Mouse (Mus musculus) forebrain, embryonic 15.5 days (tissue): ENCODE results near the gene Slc38a1. TPM values are rescaled to one million over a fixed set of nuclear protein-coding genes. Genes with fewer than 3 reads are reported as not detected.

Experiments
- ATAC-seq: fragments of 200-750 bp; cut with Nextera tagmentation; replicated peaks from 2 replicates; pipeline ENCODE4 v1.8.0; 2017; ENCODE audit warnings: mild to moderate bottlenecking, moderate TSS enrichment, moderate library complexity
- H3K27ac ChIP-seq: fragments of 300-500 bp; sonication (generic); replicated peaks from 2 replicates; pipeline ENCODE4 v1.5.1; 2015; ENCODE audit warnings: mild to moderate bottlenecking, inconsistent platforms
- H3K27me3 ChIP-seq: fragments of 300-500 bp; sonication (generic); 2 replicates; pipeline ENCODE4 v1.6.1; 2015; ENCODE audit warnings: inconsistent platforms
- H3K36me3 ChIP-seq: fragments of 300-500 bp; sonication (generic); 2 replicates; pipeline ENCODE4 v1.6.1; 2015; ENCODE audit warnings: mild to moderate bottlenecking, inconsistent platforms
- H3K4me1 ChIP-seq: fragments of 300-500 bp; sonication (generic); 2 replicates; pipeline ENCODE4 v1.6.1; 2015; ENCODE audit warnings: inconsistent platforms
- H3K4me2 ChIP-seq: fragments of 300-500 bp; sonication (generic); replicated peaks from 2 replicates; pipeline ENCODE4 v1.6.1; 2015; ENCODE audit warnings: mild to moderate bottlenecking, inconsistent platforms
- H3K4me3 ChIP-seq: fragments of 300-500 bp; sonication (generic); 2 replicates; pipeline ENCODE4 v1.5.1; 2015; ENCODE audit warnings: mild to moderate bottlenecking, inconsistent platforms
- H3K9ac ChIP-seq: fragments of 300-500 bp; sonication (generic); replicated peaks from 2 replicates; pipeline ENCODE4 v1.6.1; 2015; ENCODE audit warnings: mild to moderate bottlenecking, inconsistent platforms
- H3K9me3 ChIP-seq: fragments of 300-500 bp; sonication (generic); 2 replicates; pipeline ENCODE4 v1.6.1; 2016; ENCODE audit warnings: inconsistent platforms
- WGBS: fragments of 180-500 bp; shearing (Covaris S2); methylation state at CpG from one replicate; pipeline ENCODE4 v1.1.7; 2015; ENCODE audit warnings: mixed read lengths; 5-methylcytosine and 5-hydroxymethylcytosine counted together
- polyA plus RNA-seq: library from polyadenylated mRNA; unstranded; fragments of >200 nt; fragmentation: Nextera tagmentation; extraction: Ambion mirVana; gene quantifications from 2 replicates; pipeline ENCODE4 v1.2.1, GENCODE M21; 2015

Slc38a1 gene
- polyA plus RNA-seq, 1 experiment from 2014 or later: 147 TPM

- ATAC-seq: no peak
- WGBS: 82% methylated on average over 8 of the region's 8 CpGs
- Histone ChIP-seq H3K27ac (no peak overlapping the region), H3K4me1 (peaks cover 14% of the 10 kb centered on the region), H3K36me3 (no peaks in the 10 kb centered on the region), H3K9ac (no peak overlapping the region), H3K9me3 (no peaks in the 10 kb centered on the region), H3K27me3 (no peaks in the 10 kb centered on the region), H3K4me2 (no peak overlapping the region), H3K4me3 (no peak overlapping the region)
Measured at GRCm38 (mm10) chr15:96654714-96655113, 12.0 kb upstream of the Slc38a1 start.

GRCm38 (mm10) chr15:96653011-96653410, 10.3 kb upstream of the Slc38a1 start:
- Histone ChIP-seq H3K9me3 (no peaks in the 10 kb centered on the region), H3K4me1 (peaks cover 14% of the 10 kb centered on the region), H3K27me3 (no peaks in the 10 kb centered on the region), H3K36me3 (no peaks in the 10 kb centered on the region), H3K9ac (no peak overlapping the region), H3K27ac (peak overlapping the region; percentile 50), H3K4me2 (no peak overlapping the region), H3K4me3 (no peak overlapping the region)
- no peak for ATAC-seq
- WGBS: 88% methylated on average over 16 of the region's 16 CpGs

GRCm38 (mm10) chr15:96652531-96652930, 9.8 kb upstream of the Slc38a1 start:
- Histone ChIP-seq H3K9me3 (no peaks in the 10 kb centered on the region), H3K4me2 (peak overlapping the region; percentile 17; the same call in 1 of the 2 replicates), H3K36me3 (no peaks in the 10 kb centered on the region), H3K27me3 (no peaks in the 10 kb centered on the region), H3K9ac (no peak overlapping the region), H3K4me3 (no peak overlapping the region), H3K4me1 (peaks cover 16% of the 10 kb centered on the region), H3K27ac (peak overlapping the region; percentile 50)
- no peak for ATAC-seq
- 26% methylated on average over 10 of the region's 10 CpGs for WGBS

GRCm38 (mm10) chr15:96647376-96647775, 4.7 kb upstream of the Slc38a1 start:
- peaks cover 17% of the 10 kb centered on the region for H3K4me1 ChIP-seq
- H3K9ac ChIP-seq: no peak overlapping the region
- no peak overlapping the region for H3K4me3 ChIP-seq
- no peak for ATAC-seq
- 33% methylated on average over 14 of the region's 15 CpGs for WGBS
- no peaks in the 10 kb centered on the region for H3K27me3 ChIP-seq
- no peak overlapping the region for H3K4me2 ChIP-seq
- H3K27ac ChIP-seq: no peak overlapping the region
- H3K36me3 ChIP-seq: no peaks in the 10 kb centered on the region
- no peaks in the 10 kb centered on the region for H3K9me3 ChIP-seq

- peak overlapping the region; percentile 96 for H3K4me3 ChIP-seq
- under 1% methylated on average over 31 of the region's 31 CpGs for WGBS
- no peaks in the 10 kb centered on the region for H3K27me3 ChIP-seq
- peak overlapping the region; percentile 100 for H3K9ac ChIP-seq
- no peaks in the 10 kb centered on the region for H3K36me3 ChIP-seq
- peak overlapping the region; percentile 78 for H3K4me2 ChIP-seq
- H3K9me3 ChIP-seq: no peaks in the 10 kb centered on the region
- ATAC-seq: peak; percentile 21; the same call in 1 of the 2 replicates
- H3K27ac ChIP-seq: peak overlapping the region; percentile 100
- H3K4me1 ChIP-seq: peaks cover 32% of the 10 kb centered on the region
Measured at GRCm38 (mm10) chr15:96641821-96642435, 785 bp downstream of the Slc38a1 start.

- H3K4me1 ChIP-seq: peaks cover 32% of the 10 kb centered on the region
- peak overlapping the region; percentile 96 for H3K4me3 ChIP-seq
- H3K27me3 ChIP-seq: no peaks in the 10 kb centered on the region
- ATAC-seq: peak; percentile 59
- H3K36me3 ChIP-seq: no peaks in the 10 kb centered on the region
- under 1% methylated on average over 63 of the region's 63 CpGs for WGBS
- peak overlapping the region; percentile 100 for H3K27ac ChIP-seq
- H3K9ac ChIP-seq: peak overlapping the region; percentile 100
- H3K9me3 ChIP-seq: no peaks in the 10 kb centered on the region
- peak overlapping the region; percentile 78 for H3K4me2 ChIP-seq
Measured at GRCm38 (mm10) chr15:96641111-96641820, 1.4 kb downstream of the Slc38a1 start.

- 3% methylated on average over 16 of the region's 16 CpGs for WGBS
- no peaks in the 10 kb centered on the region for H3K27me3 ChIP-seq
- no peaks in the 10 kb centered on the region for H3K9me3 ChIP-seq
- H3K27ac ChIP-seq: peak overlapping the region; percentile 100
- H3K4me2 ChIP-seq: peak overlapping the region; percentile 78
- H3K9ac ChIP-seq: peak overlapping the region; percentile 100
- H3K4me3 ChIP-seq: peak overlapping the region; percentile 96
- peaks cover 32% of the 10 kb centered on the region for H3K4me1 ChIP-seq
- peaks cover 8% of the 10 kb centered on the region for H3K36me3 ChIP-seq
- no peak for ATAC-seq
Measured at GRCm38 (mm10) chr15:96640291-96640985, 2.3 kb downstream of the Slc38a1 start.

GRCm38 (mm10) chr15:96639630-96640029, 3.1 kb downstream of the Slc38a1 start:
- H3K9ac ChIP-seq: peak overlapping the region; percentile 100
- H3K4me1 ChIP-seq: peaks cover 32% of the 10 kb centered on the region
- peak overlapping the region; percentile 96 for H3K4me3 ChIP-seq
- no peaks in the 10 kb centered on the region for H3K9me3 ChIP-seq
- peak overlapping the region; percentile 78 for H3K4me2 ChIP-seq
- H3K36me3 ChIP-seq: peaks cover 14% of the 10 kb centered on the region
- H3K27ac ChIP-seq: peak overlapping the region; percentile 100; the same call in 1 of the 2 replicates
- ATAC-seq: no peak
- no peaks in the 10 kb centered on the region for H3K27me3 ChIP-seq
- 39% methylated on average over 8 of the region's 8 CpGs for WGBS

GRCm38 (mm10) chr15:96638656-96639055, 4.1 kb downstream of the Slc38a1 start:
- WGBS: 58% methylated on average over 2 of the region's 2 CpGs
- no peaks in the 10 kb centered on the region for H3K9me3 ChIP-seq
- H3K4me1 ChIP-seq: peaks cover 30% of the 10 kb centered on the region
- no peak overlapping the region for H3K27ac ChIP-seq
- H3K9ac ChIP-seq: no peak overlapping the region
- H3K4me2 ChIP-seq: peak overlapping the region; percentile 78
- H3K36me3 ChIP-seq: peaks cover 15% of the 10 kb centered on the region
- no peaks in the 10 kb centered on the region for H3K27me3 ChIP-seq
- no peak overlapping the region for H3K4me3 ChIP-seq
- no peak for ATAC-seq

- no peak overlapping the region for H3K27ac ChIP-seq
- H3K27me3 ChIP-seq: no peaks in the 10 kb centered on the region
- ATAC-seq: no peak
- peaks cover 27% of the 10 kb centered on the region for H3K4me1 ChIP-seq
- peaks cover 15% of the 10 kb centered on the region for H3K36me3 ChIP-seq
- no peak overlapping the region for H3K4me3 ChIP-seq
- WGBS: 66% methylated on average over 10 of the region's 10 CpGs
- H3K9me3 ChIP-seq: no peaks in the 10 kb centered on the region
- H3K9ac ChIP-seq: no peak overlapping the region
- H3K4me2 ChIP-seq: peak overlapping the region; percentile 21; the same call in 1 of the 2 replicates
Measured at GRCm38 (mm10) chr15:96638173-96638572, 4.5 kb downstream of the Slc38a1 start.

GRCm38 (mm10) chr15:96634670-96635405, 7.9 kb downstream of the Slc38a1 start:
- Histone ChIP-seq H3K9me3 (no peaks in the 10 kb centered on the region), H3K4me1 (peaks cover 21% of the 10 kb centered on the region), H3K27ac (no peak overlapping the region), H3K27me3 (no peaks in the 10 kb centered on the region), H3K36me3 (peaks cover 19% of the 10 kb centered on the region), H3K9ac (no peak overlapping the region), H3K4me2 (no peak overlapping the region), H3K4me3 (no peak overlapping the region)
- ATAC-seq: no peak
- 96% methylated on average over 19 of the region's 19 CpGs for whole genome bisulfite sequencing
